Mouse (Mus musculus) lung, embryonic 15.5 days (tissue): ENCODE measurements around the gene G6pc. TPM values are rescaled to one million over a fixed set of nuclear protein-coding genes. Genes with fewer than 3 reads are reported as not detected.

Source experiments
- ATAC-seq: fragments of 200-750 bp; cut with Nextera tagmentation; 2 replicates; pipeline ENCODE4 v1.8.0; 2017; ENCODE audit warnings: moderate number of reproducible peaks, borderline replicate concordance; ENCODE audit not compliant: low FRiP score, low TSS enrichment; ENCODE audit errors: extremely low read depth
- H3K27ac ChIP-seq: fragments of 300-500 bp; sonication (generic); 2 replicates; pipeline ENCODE4 v1.5.1; 2015; ENCODE audit warnings: moderate library complexity, mild to moderate bottlenecking, inconsistent platforms
- H3K27me3 ChIP-seq: fragments of 300-500 bp; sonication (generic); 2 replicates; pipeline ENCODE4 v1.6.1; 2015; ENCODE audit warnings: inconsistent platforms
- H3K36me3 ChIP-seq: fragments of 300-500 bp; sonication (generic); 2 replicates; pipeline ENCODE4 v1.6.1; 2015; ENCODE audit warnings: inconsistent platforms
- H3K4me1 ChIP-seq: fragments of 300-500 bp; sonication (generic); 2 replicates; pipeline ENCODE4 v1.6.1; 2015; ENCODE audit warnings: inconsistent platforms
- H3K4me2 ChIP-seq: fragments of 300-500 bp; sonication (generic); 2 replicates; pipeline ENCODE4 v1.6.1; 2015; ENCODE audit warnings: inconsistent platforms, mild to moderate bottlenecking, moderate library complexity
- H3K4me3 ChIP-seq: fragments of 300-500 bp; sonication (generic); 2 replicates; pipeline ENCODE4 v1.5.1; 2015; ENCODE audit warnings: mild to moderate bottlenecking, inconsistent platforms
- H3K9ac ChIP-seq: fragments of 300-500 bp; sonication (generic); 2 replicates; pipeline ENCODE4 v1.6.1; 2015; ENCODE audit warnings: inconsistent platforms
- H3K9me3 ChIP-seq: fragments of 300-500 bp; sonication (generic); 2 replicates; pipeline ENCODE4 v1.6.1; 2016; ENCODE audit warnings: inconsistent platforms
- WGBS: fragments of 180-500 bp; shearing (Covaris S2); methylation state at CpG from one replicate; pipeline ENCODE4 v1.1.7; 2015; 5-methylcytosine and 5-hydroxymethylcytosine counted together
- microRNA-seq: library from miRNA; unstranded; fragments of <30 nt; microRNA quantifications from one replicate; pipeline ENCODE4, GENCODE M21; 2016
- polyA plus RNA-seq: library from polyadenylated mRNA; unstranded; fragments of >200 nt; fragmentation: Nextera tagmentation; extraction: Ambion mirVana; gene quantifications from 2 replicates; pipeline ENCODE4 v1.2.1, GENCODE M21; 2015

G6pc gene
- polyA plus RNA-seq, 1 experiment from 2014 or later, result not detected

GRCm38 (mm10) chr11:101418991-101419390, 51.6 kb downstream of the G6pc start:
- Histone ChIP-seq H3K4me2 (no peak overlapping the region), H3K9me3 (no peaks in the 10 kb centered on the region), H3K4me1 (peaks cover 14% of the 10 kb centered on the region), H3K4me3 (no peak overlapping the region), H3K27me3 (no peaks in the 10 kb centered on the region), H3K36me3 (no peaks in the 10 kb centered on the region), H3K9ac (no peak overlapping the region), H3K27ac (no peak overlapping the region)
- ATAC-seq, result no peak
- WGBS, result 50% methylated on average over 6 of the region's 6 CpGs

GRCm38 (mm10) chr11:101419610-101420009, 52.2 kb downstream of the G6pc start:
- H3K36me3 ChIP-seq, result no peaks in the 10 kb centered on the region

GRCm38 (mm10) chr11:101420148-101420547, 52.8 kb downstream of the G6pc start:
- no peaks in the 10 kb centered on the region for H3K36me3 ChIP-seq
- H3K27ac ChIP-seq, result no peak overlapping the region
- no peak overlapping the region for H3K4me3 ChIP-seq
- H3K27me3 ChIP-seq, result no peaks in the 10 kb centered on the region
- H3K9me3 ChIP-seq, result no peaks in the 10 kb centered on the region
- no peak overlapping the region for H3K4me2 ChIP-seq
- H3K4me1 ChIP-seq, result peaks cover 16% of the 10 kb centered on the region
- no peak overlapping the region for H3K9ac ChIP-seq
- ATAC-seq, result no peak
- 74% methylated on average over 5 of the region's 5 CpGs for WGBS

More at GRCm38 (mm10) chr11:101419610-101420009, 52.2 kb downstream of the G6pc start:
- no peak overlapping the region for H3K4me3 ChIP-seq
- no peak for ATAC-seq
- H3K4me2 ChIP-seq, result no peak overlapping the region
- H3K27me3 ChIP-seq, result no peaks in the 10 kb centered on the region
- H3K9me3 ChIP-seq, result no peaks in the 10 kb centered on the region
- no peak overlapping the region for H3K27ac ChIP-seq
- H3K4me1 ChIP-seq, result peaks cover 16% of the 10 kb centered on the region
- 34% methylated on average over 3 of the region's 3 CpGs for WGBS
- H3K9ac ChIP-seq, result no peak overlapping the region

GRCm38 (mm10) chr11:101424105-101424851, 56.9 kb downstream of the G6pc start, which contains the start of gene Gm27029:
Gene Gm27029 (minus strand): TSS chr11:101424796.
- WGBS, result 2% methylated on average over 23 of the region's 23 CpGs
- H3K36me3 ChIP-seq, result peaks cover 2% of the 10 kb centered on the region; the same call in 1 of the 2 replicates
- H3K9ac ChIP-seq, result peak within 1 kb of the TSS; percentile 65
- peak; percentile 83 for ATAC-seq
- H3K9me3 ChIP-seq, result no peaks in the 10 kb centered on the region
- H3K4me3 ChIP-seq, result peak within 1 kb of the TSS; percentile 67
- peaks cover 27% of the 10 kb centered on the region for H3K4me1 ChIP-seq
- H3K27ac ChIP-seq, result peak within 1 kb of the TSS; percentile 81
- H3K27me3 ChIP-seq, result no peaks in the 10 kb centered on the region
- H3K4me2 ChIP-seq, result peak within 1 kb of the TSS; percentile 79

- peak within 1 kb of the TSS; percentile 65 for H3K9ac ChIP-seq
- H3K4me3 ChIP-seq, result peak within 1 kb of the TSS; percentile 67
- H3K27ac ChIP-seq, result peak within 1 kb of the TSS; percentile 81
- no peaks in the 10 kb centered on the region for H3K27me3 ChIP-seq
- H3K4me1 ChIP-seq, result peaks cover 27% of the 10 kb centered on the region
- peak; percentile 95 for ATAC-seq
- H3K4me2 ChIP-seq, result peak within 1 kb of the TSS; percentile 79
- WGBS, result under 1% methylated on average over 81 of the region's 81 CpGs
- peaks cover 11% of the 10 kb centered on the region for H3K36me3 ChIP-seq
- no peaks in the 10 kb centered on the region for H3K9me3 ChIP-seq
Observed at GRCm38 (mm10) chr11:101424925-101425813, 57.8 kb downstream of the G6pc start, which contains the start of the genes Rundc1 and Ptges3l. Gene Rundc1 (plus strand): TSS chr11:101425085. Gene Ptges3l (minus strand): TSS chr11:101425333.

GRCm38 (mm10) chr11:101426165-101426564, 58.8 kb downstream of the G6pc start:
- Histone ChIP-seq H3K4me1 (peaks cover 27% of the 10 kb centered on the region), H3K9ac (peak overlapping the region; percentile 65; the same call in 1 of the 2 replicates), H3K4me3 (peak overlapping the region; percentile 67), H3K27me3 (no peaks in the 10 kb centered on the region), H3K36me3 (peaks cover 21% of the 10 kb centered on the region), H3K4me2 (peak overlapping the region; percentile 79), H3K27ac (no peak overlapping the region), H3K9me3 (no peaks in the 10 kb centered on the region)
- WGBS, result 44% methylated on average over 8 of the region's 8 CpGs
- ATAC-seq, result no peak

Small RNAs within 50 kb of the gene (microRNA-seq; reads per million reads assigned to microRNA genes)
- gene Gm25593 (not detected), gene Mir6929 (not detected)

Other genes starting within 250 kb of the G6pc start
- gene Retreg3, start 247.7 kb upstream of the G6pc start, polyA plus RNA-seq, result 21.8 and 22.1 TPM in 2 replicates
- 89.6 and 90.6 TPM in 2 replicates for gene Tubg1, start 247.6 kb upstream of the G6pc start, polyA plus RNA-seq
- gene Tubg2, start 211.7 kb upstream of the G6pc start, polyA plus RNA-seq, result 3.5 and 3.6 TPM in 2 replicates
- 1.1 and 1.4 TPM in 2 replicates for gene Cntnap1, start 197.0 kb upstream of the G6pc start, polyA plus RNA-seq
- 19.8 and 19.9 TPM in 2 replicates for gene Plekhh3, start 196.2 kb upstream of the G6pc start, polyA plus RNA-seq
- 0.24 and 0.55 TPM in 2 replicates for gene Ccr10, start 192.1 kb upstream of the G6pc start, polyA plus RNA-seq
- 16.2 and 19.2 TPM in 2 replicates for gene Ezh1, start 141.1 kb upstream of the G6pc start, polyA plus RNA-seq
- 264 and 286 TPM in 2 replicates for gene Ramp2, start 121.5 kb upstream of the G6pc start, polyA plus RNA-seq
- gene Vps25, start 113.9 kb upstream of the G6pc start, polyA plus RNA-seq, result 127 and 128 TPM in 2 replicates
- 3.7 and 5.0 TPM in 2 replicates for gene Wnk4, start 107.0 kb upstream of the G6pc start, polyA plus RNA-seq
- gene Cntd1, start 88.5 kb upstream of the G6pc start, polyA plus RNA-seq, result 1.3 and 1.7 TPM in 2 replicates
- 189 and 194 TPM in 2 replicates for gene Coa3, start 88.4 kb upstream of the G6pc start, polyA plus RNA-seq
- gene Becn1, start 65.3 kb upstream of the G6pc start, polyA plus RNA-seq, result 146 and 165 TPM in 2 replicates
- gene Psme3, start 51.3 kb upstream of the G6pc start, polyA plus RNA-seq, result 130 and 133 TPM in 2 replicates
- 0.81 and 1.2 TPM in 2 replicates for gene Aoc2, start 42.5 kb upstream of the G6pc start, polyA plus RNA-seq
- 1.3 and 1.4 TPM in 2 replicates for gene Aoc3, start 37.0 kb upstream of the G6pc start, polyA plus RNA-seq
- gene Aarsd1, start 50.1 kb downstream of the G6pc start, polyA plus RNA-seq, result 78.8 and 83.3 TPM in 2 replicates
- gene Gm27029, start 57.2 kb downstream of the G6pc start, polyA plus RNA-seq, result 8.1 and 12.7 TPM in 2 replicates
- gene Rundc1, start 57.5 kb downstream of the G6pc start, polyA plus RNA-seq, result 20.8 and 21.3 TPM in 2 replicates
- gene Ptges3l, start 57.8 kb downstream of the G6pc start, polyA plus RNA-seq, result 12.8 and 13.4 TPM in 2 replicates
- 299 and 334 TPM in 2 replicates for gene Rpl27, start 74.7 kb downstream of the G6pc start, polyA plus RNA-seq
- 22.4 and 24.0 TPM in 2 replicates for gene Ifi35, start 80.8 kb downstream of the G6pc start, polyA plus RNA-seq
- gene Rnd2, start 97.4 kb downstream of the G6pc start, polyA plus RNA-seq, result 7.9 and 8.5 TPM in 2 replicates
- gene Vat1, start 98.7 kb downstream of the G6pc start, polyA plus RNA-seq, result 47.4 and 50.3 TPM in 2 replicates
- gene Brca1, start 184.4 kb downstream of the G6pc start, polyA plus RNA-seq, result 14.1 and 17.7 TPM in 2 replicates
- 66.1 and 73.1 TPM in 2 replicates for gene Nbr1, start 184.6 kb downstream of the G6pc start, polyA plus RNA-seq
- gene Tmem106a, start 214.7 kb downstream of the G6pc start, polyA plus RNA-seq, result 3.6 and 5.5 TPM in 2 replicates
- not detected in 2 replicates for gene Gm11634, start 231.7 kb downstream of the G6pc start, polyA plus RNA-seq